Mouse (Mus musculus): ENCODE measurements around the gene Hoxa1. TPM values are rescaled to one million over a fixed set of nuclear protein-coding genes. Genes with fewer than 3 reads are reported as not detected.
A peak's percentile ranks its signal among the peaks of the same experiment; 100 is the strongest.

Hoxa1 gene
- polyA plus RNA-seq, 1 experiment from 2014 or later: 1.6 TPM

- Histone ChIP-seq H3K27me3 (replicated peaks) (peaks cover 98% of the 10 kb centered on the region), H3K4me2 (peak overlapping the region; percentile 44), H3K27ac (replicated peaks) (peak overlapping the region; percentile 74), H3K9ac (peak overlapping the region; percentile 59), H3K4me3 (peak overlapping the region; percentile 25), H3K4me1 (peaks cover 21% of the 10 kb centered on the region), H3K9me3 (no peaks in the 10 kb centered on the region), H3K36me3 (no peaks in the 10 kb centered on the region)
- peak; percentile 5; the same call in 1 of the 2 replicates for ATAC-seq (ENCODE audit: extremely low read depth, insufficient number of reproducible peaks, low FRiP score, low TSS enrichment)
- 5% methylated on average over 40 of the region's 40 CpGs for WGBS
These were observed 12.2 kb upstream of the Hoxa1 start for GRCm38 (mm10) chr6:52170166-52170897.

- H3K4me2 ChIP-seq: peak overlapping the region; percentile 59
- peaks cover 98% of the 10 kb centered on the region for H3K27me3 ChIP-seq (replicated peaks)
- peak overlapping the region; percentile 25; the same call in 1 of the 2 replicates for H3K4me3 ChIP-seq
- H3K9me3 ChIP-seq: no peaks in the 10 kb centered on the region
- peak overlapping the region; percentile 59 for H3K9ac ChIP-seq
- WGBS: 11% methylated on average over 16 of the region's 16 CpGs
- H3K27ac ChIP-seq (replicated peaks): peak overlapping the region; percentile 74
- H3K4me1 ChIP-seq: peaks cover 21% of the 10 kb centered on the region
- no peaks in the 10 kb centered on the region for H3K36me3 ChIP-seq
- ATAC-seq (ENCODE audit: extremely low read depth, insufficient number of reproducible peaks, low FRiP score, low TSS enrichment): no peak
These were observed 11.5 kb upstream of the Hoxa1 start for GRCm38 (mm10) chr6:52169499-52170165.

DNA sequence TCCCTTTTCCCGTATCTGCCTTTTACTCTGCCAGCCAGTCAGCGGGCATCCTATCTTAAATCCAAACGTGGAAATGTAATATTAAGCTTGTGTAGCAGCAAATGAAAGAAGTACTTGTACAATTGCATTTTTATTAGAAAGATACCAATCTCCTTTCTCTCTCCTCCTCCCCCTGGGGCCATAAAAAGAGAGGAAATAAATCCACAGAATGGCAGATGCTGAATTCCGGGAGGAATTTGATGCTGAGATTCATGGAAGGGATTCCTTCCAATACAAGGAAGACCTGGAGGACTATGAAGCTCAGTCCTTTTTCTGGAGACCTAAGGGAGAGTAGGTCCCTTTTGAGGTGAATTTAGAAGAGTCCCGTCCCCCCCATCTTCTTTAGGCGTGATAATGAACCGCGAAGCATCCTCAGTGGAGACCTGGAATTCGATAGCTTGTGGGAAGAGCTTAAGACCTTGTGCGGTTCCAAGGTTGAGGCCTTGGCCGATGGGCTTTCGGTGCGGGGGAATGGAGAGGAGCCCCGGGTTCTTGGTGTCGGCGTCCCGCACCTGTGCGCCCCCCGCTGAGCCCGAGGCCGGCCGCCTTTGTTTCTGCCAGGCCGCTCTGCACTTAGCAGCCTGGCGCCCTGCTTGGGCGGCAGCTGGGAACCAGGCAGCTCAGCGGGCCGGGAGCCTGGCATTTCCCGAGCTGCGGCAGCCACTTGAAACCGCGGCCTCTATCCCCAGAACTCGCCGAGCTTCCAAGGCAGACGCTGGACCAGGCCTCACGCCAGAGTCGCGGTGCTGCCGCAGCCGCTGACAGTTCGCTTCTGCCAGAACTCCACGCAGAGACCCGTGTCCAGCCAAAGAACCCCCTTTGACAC lies 10.3 kb upstream of the Hoxa1 start:
- WGBS: 3% methylated on average over 42 of the region's 42 CpGs
- peak overlapping the region; percentile 79 for H3K27ac ChIP-seq (replicated peaks)

GRCm38 (mm10) chr6:52167736-52168161 lies 9.6 kb upstream of the Hoxa1 start:
- peak overlapping the region; percentile 59 for H3K4me2 ChIP-seq
- H3K27ac ChIP-seq (replicated peaks): peak overlapping the region; percentile 79
- H3K4me1 ChIP-seq: peaks cover 19% of the 10 kb centered on the region
- H3K9me3 ChIP-seq: no peaks in the 10 kb centered on the region
- WGBS: 10% methylated on average over 14 of the region's 14 CpGs
- peaks cover 99% of the 10 kb centered on the region for H3K27me3 ChIP-seq (replicated peaks)
- H3K9ac ChIP-seq: peak overlapping the region; percentile 73
- H3K36me3 ChIP-seq: no peaks in the 10 kb centered on the region
- no peak for ATAC-seq (ENCODE audit: extremely low read depth, insufficient number of reproducible peaks, low FRiP score, low TSS enrichment)
- H3K4me3 ChIP-seq: peak overlapping the region; percentile 36

More for the DNA sequence above, 10.3 kb upstream of the Hoxa1 start:
- Histone ChIP-seq H3K4me1 (peaks cover 21% of the 10 kb centered on the region), H3K36me3 (no peaks in the 10 kb centered on the region), H3K9ac (peak overlapping the region; percentile 73), H3K4me3 (peak overlapping the region; percentile 36), H3K4me2 (peak overlapping the region; percentile 59), H3K27me3 (replicated peaks) (peaks cover 99% of the 10 kb centered on the region), H3K9me3 (no peaks in the 10 kb centered on the region)
- ATAC-seq (ENCODE audit: extremely low read depth, insufficient number of reproducible peaks, low FRiP score, low TSS enrichment): no peak

DNA sequence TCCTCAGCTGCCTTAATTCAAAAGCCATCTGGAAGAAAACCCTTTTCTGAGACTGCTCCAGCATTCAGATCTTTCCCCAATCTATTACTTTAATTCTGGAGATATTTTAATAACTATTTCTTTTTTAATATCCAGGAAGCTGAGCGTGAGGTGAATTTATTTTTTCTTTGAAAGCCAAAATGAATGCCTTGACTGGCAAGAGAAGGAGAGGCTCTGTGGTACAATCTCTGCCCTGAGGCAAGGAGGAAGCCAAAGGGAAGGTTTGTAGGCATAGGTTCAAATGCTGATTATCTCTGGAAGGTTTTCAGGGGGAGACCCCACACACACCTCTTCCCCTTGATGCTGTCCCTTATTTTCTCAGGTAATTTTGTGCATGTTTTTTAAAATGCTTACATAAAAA lies 9.1 kb upstream of the Hoxa1 start:
- peaks cover 14% of the 10 kb centered on the region; the same call in 1 of the 2 replicates for H3K4me1 ChIP-seq
- peak overlapping the region; percentile 79 for H3K27ac ChIP-seq (replicated peaks)
- 18% methylated on average over 1 of the region's 1 CpGs for WGBS
- H3K4me3 ChIP-seq: peak overlapping the region; percentile 36
- ATAC-seq (ENCODE audit: extremely low read depth, insufficient number of reproducible peaks, low FRiP score, low TSS enrichment): no peak
- peak overlapping the region; percentile 59 for H3K4me2 ChIP-seq
- peak overlapping the region; percentile 73 for H3K9ac ChIP-seq
- peaks cover 99% of the 10 kb centered on the region for H3K27me3 ChIP-seq (replicated peaks)
- no peaks in the 10 kb centered on the region for H3K9me3 ChIP-seq
- no peaks in the 10 kb centered on the region for H3K36me3 ChIP-seq

- H3K9me3 ChIP-seq: no peaks in the 10 kb centered on the region
- 12% methylated on average over 4 of the region's 4 CpGs for WGBS
- H3K4me2 ChIP-seq: peak overlapping the region; percentile 59
- H3K36me3 ChIP-seq: no peaks in the 10 kb centered on the region
- H3K27me3 ChIP-seq (replicated peaks): peaks cover 99% of the 10 kb centered on the region
- H3K4me3 ChIP-seq: peak overlapping the region; percentile 51
- H3K9ac ChIP-seq: peak overlapping the region; percentile 59
- H3K27ac ChIP-seq (replicated peaks): peak overlapping the region; percentile 79
- ATAC-seq (ENCODE audit: extremely low read depth, insufficient number of reproducible peaks, low FRiP score, low TSS enrichment): no peak
- H3K4me1 ChIP-seq: peaks cover 14% of the 10 kb centered on the region; the same call in 1 of the 2 replicates
These were observed 8.4 kb upstream of the Hoxa1 start for GRCm38 (mm10) chr6:52166431-52167077.

DNA sequence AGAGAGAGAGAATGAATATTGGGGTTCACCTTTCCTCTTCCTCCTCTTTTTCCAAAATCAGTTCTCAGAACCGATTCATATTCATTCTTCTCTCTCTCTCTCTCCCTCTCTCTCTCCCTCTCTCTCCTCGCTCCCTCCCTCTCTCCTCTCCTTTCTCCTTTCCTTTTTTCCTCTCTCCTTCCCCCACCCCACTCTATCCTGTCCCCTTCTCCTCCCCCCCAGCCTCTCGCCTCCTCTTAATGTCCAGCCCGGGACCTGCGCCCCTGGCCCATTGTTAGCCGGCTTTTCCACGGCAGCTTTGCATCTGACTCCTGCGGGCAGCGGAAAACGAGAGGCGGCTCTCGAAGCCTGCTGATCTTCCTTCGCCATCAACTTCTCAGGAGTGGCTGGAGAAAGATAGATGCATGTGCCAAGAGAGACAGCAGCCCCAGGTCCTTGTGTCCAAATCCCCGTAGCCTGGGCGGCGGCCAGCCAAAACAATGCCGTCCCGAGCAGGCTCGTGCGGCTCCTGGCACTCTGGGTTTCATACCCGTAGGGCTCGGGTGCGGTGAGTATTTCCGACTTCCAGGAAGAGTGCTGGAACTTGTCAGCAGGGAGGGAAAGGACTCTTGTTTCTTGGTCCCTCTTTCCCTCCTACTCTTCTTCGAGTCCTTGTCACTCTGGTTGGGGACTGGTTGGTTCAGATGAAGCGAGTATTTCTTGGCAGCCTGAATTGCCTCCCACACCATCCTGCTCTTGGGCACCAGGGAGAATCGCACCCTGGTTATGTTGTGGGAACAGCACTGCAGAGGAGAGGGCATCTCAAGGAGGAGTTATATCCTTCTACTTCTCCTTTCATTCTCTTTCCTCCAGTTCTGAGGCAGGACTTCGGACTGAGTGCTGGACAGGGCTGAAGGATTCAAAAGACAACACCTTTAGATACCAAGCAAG lies 7.6 kb upstream of the Hoxa1 start:
- peak overlapping the region; percentile 51 for H3K4me3 ChIP-seq
- H3K27ac ChIP-seq (replicated peaks): peak overlapping the region; percentile 79
- H3K36me3 ChIP-seq: no peaks in the 10 kb centered on the region
- no peak for ATAC-seq (ENCODE audit: extremely low read depth, insufficient number of reproducible peaks, low FRiP score, low TSS enrichment)
- WGBS: 2% methylated on average over 28 of the region's 28 CpGs
- H3K9ac ChIP-seq: peak overlapping the region; percentile 59
- no peaks in the 10 kb centered on the region for H3K9me3 ChIP-seq
- H3K27me3 ChIP-seq (replicated peaks): peaks cover 98% of the 10 kb centered on the region
- H3K4me2 ChIP-seq: peak overlapping the region; percentile 59
- peaks cover 10% of the 10 kb centered on the region for H3K4me1 ChIP-seq

DNA sequence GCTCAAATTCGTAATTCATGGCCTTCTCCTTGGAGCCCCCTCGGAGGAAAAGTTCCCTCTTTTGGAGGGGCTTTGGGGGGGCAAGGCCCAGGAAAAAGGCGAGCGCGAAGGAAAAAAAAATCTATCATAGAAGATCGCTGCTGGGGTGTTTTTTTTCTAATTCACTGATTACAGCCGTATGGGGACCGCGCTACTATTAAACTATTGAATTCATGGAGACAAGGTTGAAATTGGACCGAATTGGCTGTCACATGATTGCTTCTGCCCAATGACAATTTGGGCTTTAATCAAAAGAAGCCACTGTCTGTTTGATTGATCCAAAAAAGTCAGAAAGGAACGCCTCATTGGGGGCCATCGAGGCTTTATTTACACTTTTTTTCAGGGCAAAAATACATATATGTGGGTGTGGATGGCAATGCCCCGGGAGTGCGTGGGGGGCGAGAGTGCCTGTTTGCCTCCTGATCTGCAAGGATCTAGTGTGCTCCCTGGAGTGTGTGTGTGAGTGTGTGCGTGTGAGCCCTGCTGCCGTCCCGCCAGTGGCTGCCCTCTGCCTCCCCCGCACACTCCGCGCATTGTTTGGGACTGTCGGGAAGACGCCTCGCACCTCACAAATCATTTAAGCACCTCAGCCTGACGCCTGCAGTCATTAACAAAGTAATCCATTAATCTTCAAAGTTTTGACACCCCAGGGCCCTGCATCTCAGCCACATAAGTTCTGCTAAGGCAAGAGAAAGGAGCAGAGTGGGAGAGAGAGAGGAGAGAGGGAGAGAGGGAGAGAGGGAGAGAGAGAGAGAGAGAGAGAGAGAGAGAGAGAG lies 6.7 kb upstream of the Hoxa1 start, which contains the start of gene Hoxa2:
Gene Hoxa2, minus strand, starts transcription at position 206 of the 815 bp plus-strand sequence.
- Histone ChIP-seq H3K9ac (peak within 1 kb of the TSS; percentile 72), H3K36me3 (no peaks in the 10 kb centered on the region), H3K27ac (replicated peaks) (peak within 1 kb of the TSS; percentile 79), H3K4me1 (peaks cover 11% of the 10 kb centered on the region), H3K4me2 (peak within 1 kb of the TSS; percentile 59), H3K4me3 (peak within 1 kb of the TSS; percentile 51), H3K27me3 (replicated peaks) (peaks cover 98% of the 10 kb centered on the region), H3K9me3 (no peaks in the 10 kb centered on the region)
- ATAC-seq (ENCODE audit: extremely low read depth, insufficient number of reproducible peaks, low FRiP score, low TSS enrichment): no peak
- under 1% methylated on average over 25 of the region's 25 CpGs for WGBS

- Histone ChIP-seq H3K9ac (peak overlapping the region; percentile 72), H3K4me2 (peak overlapping the region; percentile 59), H3K27me3 (replicated peaks) (peaks cover 98% of the 10 kb centered on the region), H3K4me3 (peak overlapping the region; percentile 51), H3K27ac (replicated peaks) (peak overlapping the region; percentile 79), H3K9me3 (no peaks in the 10 kb centered on the region), H3K36me3 (no peaks in the 10 kb centered on the region), H3K4me1 (peaks cover 15% of the 10 kb centered on the region)
- 4% methylated on average over 39 of the region's 39 CpGs for WGBS
- ATAC-seq (ENCODE audit: extremely low read depth, insufficient number of reproducible peaks, low FRiP score, low TSS enrichment): no peak
These were observed 6.0 kb upstream of the Hoxa1 start for GRCm38 (mm10) chr6:52164051-52164625.

Data from heart, embryonic 13.5 days (tissue).